Mouse (Mus musculus): ENCODE results near the gene Kcnh2. TPM values are rescaled to one million over a fixed set of nuclear protein-coding genes. Genes with fewer than 3 reads are reported as not detected.

The Kcnh2 gene
- polyA plus RNA-seq (2012; rRNA removed): 26.9 and 37.0 TPM in 2 replicates

GRCm38 (mm10) chr5:24351278-24351677 lies at the start of gene Kcnh2:
Gene Kcnh2, minus strand, starts transcription at chr5:24351604.

GRCm38 (mm10) chr5:24393392-24393997 lies 42.1 kb upstream of the Kcnh2 start, which contains the start of gene Abcb8:
Gene Abcb8, plus strand, starts transcription at chr5:24393663.

GRCm38 (mm10) chr5:24391864-24392263 lies 40.5 kb upstream of the Kcnh2 start, which contains the start of gene Atg9b:
Gene Atg9b, minus strand, starts transcription at chr5:24392143.

GRCm38 (mm10) chr5:24364508-24364907 lies 13.1 kb upstream of the Kcnh2 start, which contains the start of gene Nos3:
Gene Nos3, plus strand, starts transcription at chr5:24364810.

Other genes with a start within 250 kb of the Kcnh2 start
- 3.4 and 3.8 TPM in 2 replicates for gene Nupl2, start 186.6 kb downstream of the Kcnh2 start, polyA plus RNA-seq (2012; rRNA removed)
- 4.6 TPM in 2 replicates for gene Nos3, start 13.2 kb upstream of the Kcnh2 start, polyA plus RNA-seq (2012; rRNA removed)
- gene Atg9b, start 40.5 kb upstream of the Kcnh2 start, polyA plus RNA-seq (2012; rRNA removed): 15.6 and 34.2 TPM in 2 replicates
- gene Abcb8, start 42.1 kb upstream of the Kcnh2 start, polyA plus RNA-seq (2012; rRNA removed): 44.2 and 47.3 TPM in 2 replicates
- 0.09 and 0.21 TPM in 2 replicates for gene Asic3, start 61.8 kb upstream of the Kcnh2 start, polyA plus RNA-seq (2012; rRNA removed)
- 39.9 and 41.2 TPM in 2 replicates for gene Cdk5, start 71.9 kb upstream of the Kcnh2 start, polyA plus RNA-seq (2012; rRNA removed)
- 175 and 193 TPM in 2 replicates for gene Slc4a2, start 72.2 kb upstream of the Kcnh2 start, polyA plus RNA-seq (2012; rRNA removed)
- gene Fastk, start 93.7 kb upstream of the Kcnh2 start, polyA plus RNA-seq (2012; rRNA removed): 162 and 182 TPM in 2 replicates
- gene Tmub1, start 96.2 kb upstream of the Kcnh2 start, polyA plus RNA-seq (2012; rRNA removed): 49.2 and 79.9 TPM in 2 replicates
- 46.6 and 48.4 TPM in 2 replicates for gene Agap3, start 100.6 kb upstream of the Kcnh2 start, polyA plus RNA-seq (2012; rRNA removed)
- not detected in 2 replicates for gene Gbx1, start 175.6 kb upstream of the Kcnh2 start, polyA plus RNA-seq (2012; rRNA removed)
- gene Asb10, start 189.4 kb upstream of the Kcnh2 start, polyA plus RNA-seq (2012; rRNA removed): 1.7 TPM in 2 replicates
- not detected in 2 replicates for gene 4931409K22Rik, start 205.2 kb upstream of the Kcnh2 start, polyA plus RNA-seq (2012; rRNA removed)
- gene Abcf2, start 225.9 kb upstream of the Kcnh2 start, polyA plus RNA-seq (2012; rRNA removed): 27.4 and 28.4 TPM in 2 replicates
- gene Chpf2, start 235.1 kb upstream of the Kcnh2 start, polyA plus RNA-seq (2012; rRNA removed): 26.1 and 27.7 TPM in 2 replicates